ENCODE assay signal across 8 mouse cellular contexts in the genomic region with DNA sequence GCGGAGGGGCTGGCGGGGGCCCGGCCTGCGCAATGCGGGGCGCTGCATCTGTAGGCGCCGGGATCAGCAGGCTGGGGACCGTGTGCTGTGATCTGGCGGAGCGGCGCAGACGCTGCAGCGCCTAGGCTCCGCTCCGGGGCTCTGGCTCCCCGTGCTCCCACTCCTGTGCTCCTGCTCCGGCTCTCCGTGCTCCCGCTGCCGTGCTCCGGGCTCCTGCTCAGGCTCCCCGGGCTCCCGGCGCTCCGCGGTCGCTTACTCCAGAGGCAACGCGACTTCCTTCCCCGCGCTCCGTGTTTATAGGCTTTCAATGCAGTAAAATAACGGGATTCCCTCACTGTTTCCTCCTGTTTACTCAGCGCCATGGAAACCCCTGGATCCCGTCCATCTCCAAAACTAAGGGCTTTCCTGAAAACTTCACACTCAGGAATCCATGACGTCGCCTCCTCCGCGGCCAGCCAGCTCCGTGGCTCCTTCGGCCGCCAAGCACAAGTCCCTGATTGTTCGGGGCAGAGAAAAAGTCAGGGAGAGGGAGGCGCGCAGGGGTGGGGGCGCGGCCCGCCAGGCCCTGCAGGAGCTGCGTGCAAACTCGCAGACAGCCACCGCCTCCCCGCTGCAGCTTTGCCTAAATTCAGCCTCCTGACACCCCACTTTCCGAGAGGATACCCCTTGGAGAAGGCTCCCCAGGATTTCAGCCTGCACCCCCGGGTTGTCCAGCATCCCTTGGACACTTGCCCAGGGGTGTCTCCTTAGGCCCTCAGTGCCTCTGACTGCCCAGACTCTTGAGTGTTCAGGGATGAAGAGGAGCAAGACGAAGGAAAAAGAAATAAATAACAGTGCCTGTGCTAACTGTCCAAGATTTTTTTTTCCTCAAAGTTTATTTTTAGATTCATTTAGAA. TPM values are rescaled to one million over a fixed set of nuclear protein-coding genes. Genes with fewer than 3 reads are reported as not detected.
DNase-seq lines count a peak whose midpoint lies in the region.

A gene (minus strand): TSS at position 167 of the 896 bp plus-strand sequence.

- H3K27ac ChIP-seq in macrophage, result no peak within 1 kb of the TSS

- peak; percentile 48 to 61 for DNase-seq in adrenal gland, adult 18-20 months (ENCODE audit: low spot score in 2 of 2)
- peak; percentile 79 for DNase-seq in embryo, embryonic 10 days (ENCODE audit: low spot score)
- DNase-seq in gastrocnemius, postnatal 14 days, result peak; percentile 88
- DNase-seq in induced T-regulatory cell, adult 2 months (ENCODE audit: low read depth), result peak; percentile 38
- DNase-seq in left cerebral cortex, adult 8-10 months (ENCODE audit: low spot score in 2 of 2), result peak; percentile 60 to 66
- peak; percentile 61 to 62 for DNase-seq in right cerebral cortex, postnatal 36 days (ENCODE audit: low spot score in 2 of 2)
- no peak for DNase-seq in thymus, postnatal 10 days (ENCODE audit: low spot score in 2 of 2)

- 20% methylated on average over 47 of the region's 56 CpGs for WGBS in macrophage (ENCODE audit: missing documents)

- no peak within 1 kb of the TSS for H3K4me3 ChIP-seq in macrophage (ENCODE audit: inconsistent target)

- H3K79me2 ChIP-seq in macrophage (ENCODE audit: inconsistent target), result no peaks in the 10 kb centered on the region

- intact Hi-C loops in gastrocnemius, postnatal 14 days (cut with DNase I; ENCODE audit: low total_unique reads), result no loop called here

- no peaks in the 10 kb centered on the region for H3K36me3 ChIP-seq in macrophage (ENCODE audit: inconsistent target)

RNA-seq across cellular contexts. Expression of the gene that starts here (rescaled TPM):
- total RNA-seq in adrenal gland, adult 18-20 months (2021), result 1 to 10 TPM; 2.8 to 3.7 TPM
- 1 to 10 TPM; 6.5 to 7.5 TPM for total RNA-seq in gastrocnemius, postnatal 14 days (2021)
- total RNA-seq in left cerebral cortex, adult 8-10 months (2022), result 10 to 100 TPM; 15.2 to 16.8 (median 15.6) TPM
- total RNA-seq in macrophage (2018; cell fraction: chromatin; rRNA removed), result 100 to 1,000 TPM in 12 of 26 experiments, 10 to 100 TPM in 12, 1 to 10 TPM in 2; 7.9 to 169 (median 92.6) TPM
- 10 to 100 TPM; 17.9 to 68.6 (median 45.6) TPM for total RNA-seq in macrophage (2018; cell fraction: cytosol; rRNA removed)
- total RNA-seq in macrophage (2018; cell fraction: nucleus; rRNA removed), result 100 to 1,000 TPM in 4 of 26 experiments, 10 to 100 TPM in 22; 16.9 to 130 (median 59.6) TPM
- 26.6 to 37.0 TPM (median 27.3 TPM) in 3 replicates for polyA plus RNA-seq in macrophage (2018)

Comparison
In these comparisons a context has a peak if more than half of its experiments do, and no peak if none do; other contexts are left out.
1. DNase-seq: peak in adrenal gland, adult 18-20 months (2 of 2), embryo, embryonic 10 days (single experiment), gastrocnemius, postnatal 14 days (single experiment), induced T-regulatory cell, adult 2 months (single experiment), left cerebral cortex, adult 8-10 months (2 of 2) and right cerebral cortex, postnatal 36 days (2 of 2); none in thymus, postnatal 10 days (0 of 2).